Mouse (Mus musculus): ENCODE measurements at regions not wholly inside any gene's neighbourhood (a gene's known extent, or its start where the extent isn't known, plus 50 kb on each side); places are given as distances from the start of the nearest gene placed in this dataset.

GRCm38 (mm10) chr8:8992461-8993032, 302.2 kb upstream of the Arglu1 start:
- TF ChIP-seq CTCF (IDR thresholded peaks at IDR 0.05; ENCODE audit: borderline replicate concordance, insufficient read depth, low read depth, low read length) = no peak
- TF ChIP-seq POLR2A (IDR thresholded peaks at IDR 0.05; ENCODE audit: borderline replicate concordance, insufficient read depth, low read length) = no peak

Data from cerebellum, adult 2 months (tissue).